Mouse (Mus musculus): ENCODE results near the gene Phtf2.

- TF ChIP-seq CTCF (IDR thresholded peaks at IDR 0.05; ENCODE audit: extremely low read depth, insufficient read depth, insufficient read length, insufficient replicate concordance), result no peak
- TF ChIP-seq POLR2A (IDR thresholded peaks at IDR 0.05; ENCODE audit: low read depth, low read length), result no peak
Measured at GRCm38 (mm10) chr5:20843405-20843804, 38.5 kb downstream of the Phtf2 start.

Data from spleen, adult 2 months (tissue).